Mouse (Mus musculus) left cerebral cortex, postnatal 4 days (tissue): ENCODE results near the gene Olfr466. TPM values are rescaled to one million over a fixed set of nuclear protein-coding genes. Genes with fewer than 3 reads are reported as not detected.
A peak's percentile ranks its signal among the peaks of the same experiment; 100 is the strongest.

ENCODE experiments used
- DNase-seq: peaks from one replicate; pipeline ENCODE4 v3.0.0-alpha.2; 2022
- intact Hi-C: fragments of 180-260 bp; cut with DNase I; formaldehyde crosslinking; loops from one replicate; pipeline ENCODE4 v1.15.1; 2025
- total RNA-seq, 2 experiments: library from RNA; stranded (reverse); gene quantifications; 2 replicates each; pipeline ENCODE4 v1.2.3; 2021

Olfr466 gene
- not detected for total RNA-seq

- DNase-seq = no peak
- intact Hi-C loops = no loop called here
Measured at GRCm38 (mm10) chr13:65149940-65150339, at the start of gene Olfr466. TSS of gene Olfr466 (plus strand) at chr13:65150240.

GRCm38 (mm10) chr13:65100678-65101077 lies 49.4 kb upstream of the Olfr466 start:
- DNase-seq = no peak
- intact Hi-C loops = no loop called here

GRCm38 (mm10) chr13:65101232-65101631 lies 48.8 kb upstream of the Olfr466 start:
- intact Hi-C loops = no loop called here
- DNase-seq = no peak

GRCm38 (mm10) chr13:65111961-65112360 lies 38.1 kb upstream of the Olfr466 start:
- intact Hi-C loops = no loop called here

GRCm38 (mm10) chr13:65112459-65113110 lies 37.5 kb upstream of the Olfr466 start, which contains the start of gene Mfsd14b:
TSS of gene Mfsd14b (minus strand) at chr13:65112975.
- DNase-seq = peak; percentile 90
- intact Hi-C loops = no loop called here

More at GRCm38 (mm10) chr13:65111961-65112360, 38.1 kb upstream of the Olfr466 start:
- DNase-seq = no peak

- intact Hi-C loops = no loop called here
- DNase-seq = no peak
Measured at GRCm38 (mm10) chr13:65113239-65113638, 36.8 kb upstream of the Olfr466 start.

- intact Hi-C loops = no loop called here
- DNase-seq = no peak
Measured at GRCm38 (mm10) chr13:65120984-65121383, 29.1 kb upstream of the Olfr466 start.

- intact Hi-C loops = loop anchor here (2.0 kb wide), 1 partner anchor 117 kb away; no protein-coding TSS in a partner anchor
- DNase-seq = no peak
Measured at GRCm38 (mm10) chr13:65122111-65122510, 27.9 kb upstream of the Olfr466 start.

GRCm38 (mm10) chr13:65127063-65127847 lies 22.8 kb upstream of the Olfr466 start:
- intact Hi-C loops = loop anchor here (5.0 kb wide), 1 partner anchor 685 kb away; no protein-coding TSS in a partner anchor
- DNase-seq = no peak

GRCm38 (mm10) chr13:65137789-65138188 lies 12.3 kb upstream of the Olfr466 start, which contains the start of gene Olfr465-ps1:
TSS of gene Olfr465-ps1 (plus strand) at chr13:65138089.
- intact Hi-C loops = no loop called here
- DNase-seq = no peak

GRCm38 (mm10) chr13:65174102-65174501 lies 24.1 kb downstream of the Olfr466 start:
- no peak for DNase-seq
- intact Hi-C loops = no loop called here

GRCm38 (mm10) chr13:65175734-65176471 lies 25.9 kb downstream of the Olfr466 start:
- DNase-seq = peak; percentile 33
- intact Hi-C loops = no loop called here

GRCm38 (mm10) chr13:65176472-65177091 lies 26.5 kb downstream of the Olfr466 start:
- intact Hi-C loops = no loop called here
- DNase-seq = no peak

GRCm38 (mm10) chr13:65200667-65201066 lies 50.6 kb downstream of the Olfr466 start:
- no peak for DNase-seq
- intact Hi-C loops = no loop called here

Other genes with a start within 250 kb of the Olfr466 start
- gene Cntnap3, start 246.3 kb upstream of the Olfr466 start, total RNA-seq = 10 to 100 TPM; 13.8 to 13.9 TPM
- not detected for gene Spata31, start 232.8 kb upstream of the Olfr466 start, total RNA-seq
- not detected for gene Spata31d1c, start 117.2 kb upstream of the Olfr466 start, total RNA-seq
- not detected for gene Prss47, start 97.5 kb upstream of the Olfr466 start, total RNA-seq
- 10 to 100 TPM; 27.3 to 29.6 TPM for gene Mfsd14b, start 37.3 kb upstream of the Olfr466 start, total RNA-seq
- gene Olfr465-ps1, start 12.2 kb upstream of the Olfr466 start, total RNA-seq = not detected
- under 1 TPM in 1 of 2 experiments, not detected in 1; 0.95 TPM for gene Nlrp4f, start 55.7 kb downstream of the Olfr466 start, total RNA-seq
- under 1 TPM in 1 of 2 experiments, not detected in 1; 0.68 TPM for gene Gm10775, start 109.3 kb downstream of the Olfr466 start, total RNA-seq
- gene Zfp369, start 128.6 kb downstream of the Olfr466 start, total RNA-seq = 10 to 100 TPM; 74.4 to 80.0 TPM